Mouse (Mus musculus) heart, embryonic 11.5 days (tissue): ENCODE results near the gene Adamts18. TPM values are rescaled to one million over a fixed set of nuclear protein-coding genes. Genes with fewer than 3 reads are reported as not detected.

ENCODE experiments used
- ATAC-seq: fragments of 200-750 bp; cut with Nextera tagmentation; replicated peaks from 2 replicates; pipeline ENCODE4 v1.8.0; 2017; ENCODE audit warnings: moderate library complexity; ENCODE audit not compliant: insufficient number of reproducible peaks, low FRiP score, low TSS enrichment
- H3K27ac ChIP-seq: fragments of 300-500 bp; sonication (generic); 2 replicates; pipeline ENCODE4 v1.5.1; 2014; ENCODE audit warnings: mild to moderate bottlenecking, low read depth, low read length
- H3K27me3 ChIP-seq: fragments of 300-500 bp; sonication (generic); 2 replicates; pipeline ENCODE4 v1.6.1; 2014; ENCODE audit warnings: mild to moderate bottlenecking, low read length, mixed read lengths; ENCODE audit not compliant: control insufficient read depth, insufficient read depth
- H3K36me3 ChIP-seq: fragments of 300-500 bp; sonication (generic); 2 replicates; pipeline ENCODE4 v1.6.1; 2014; ENCODE audit warnings: mild to moderate bottlenecking, low read length, moderate library complexity, mixed read lengths; ENCODE audit not compliant: control insufficient read depth, insufficient read depth
- H3K4me1 ChIP-seq: fragments of 300-500 bp; sonication (generic); 2 replicates; pipeline ENCODE4 v1.6.1; 2014; ENCODE audit warnings: low read length; ENCODE audit not compliant: control insufficient read depth, insufficient read depth
- H3K4me2 ChIP-seq: fragments of 300-500 bp; sonication (generic); 2 replicates; pipeline ENCODE4 v1.6.1; 2014; ENCODE audit warnings: mild to moderate bottlenecking, moderate library complexity
- H3K4me3 ChIP-seq: fragments of 300-500 bp; sonication (generic); 2 replicates; pipeline ENCODE4 v1.5.1; 2014; ENCODE audit warnings: low read depth, low read length
- H3K9ac ChIP-seq: fragments of 300-500 bp; sonication (generic); 2 replicates; pipeline ENCODE4 v1.6.1; 2014; ENCODE audit warnings: mild to moderate bottlenecking, low read depth, low read length, moderate library complexity
- H3K9me3 ChIP-seq: fragments of 300-500 bp; sonication (generic); replicated peaks from 2 replicates; pipeline ENCODE4 v1.6.1; 2016; ENCODE audit warnings: low read length; ENCODE audit not compliant: control insufficient read depth
- WGBS: fragments of 180-500 bp; shearing (Covaris S2); extraction: QIAGEN DNeasy Blood & Tissue Kit; methylation state at CpG from one replicate; pipeline ENCODE4 v1.1.7; 2014; ENCODE audit not compliant: insufficient replicate concordance; 5-methylcytosine and 5-hydroxymethylcytosine counted together
- polyA plus RNA-seq: library from polyadenylated mRNA; unstranded; fragments of >200 nt; fragmentation: Nextera tagmentation; extraction: Ambion mirVana; gene quantifications from 2 replicates; pipeline ENCODE4 v1.2.1, GENCODE M21; 2014

Gene Adamts18
- polyA plus RNA-seq, 1 experiment from 2014 or later = 4.6 TPM

DNA sequence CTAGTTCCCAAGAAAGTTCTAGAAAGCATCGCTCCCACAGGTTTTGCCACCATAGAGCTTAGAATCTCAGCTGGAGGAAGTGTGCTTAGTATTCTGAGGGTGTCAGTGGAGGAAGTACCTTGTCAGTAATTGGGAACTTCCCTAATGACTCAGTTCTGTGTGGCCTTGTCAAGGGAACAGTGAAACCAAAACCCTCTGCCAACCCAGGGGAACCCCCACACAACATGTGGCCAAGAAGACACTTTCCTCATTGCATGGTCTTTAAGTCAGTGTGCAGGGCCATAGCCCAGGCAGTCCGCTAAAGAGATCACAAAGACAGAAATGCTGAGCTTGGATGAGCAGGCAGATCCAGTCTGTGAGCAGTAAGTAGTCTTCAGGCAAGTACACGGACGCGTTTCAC is 192.4 kb downstream of the Adamts18 start:
- H3K9me3 ChIP-seq = no peaks in the 10 kb centered on the region
- ATAC-seq = no peak
- WGBS = 88% methylated on average over 5 of the region's 5 CpGs
- no peak overlapping the region for H3K4me3 ChIP-seq
- no peaks in the 10 kb centered on the region for H3K4me1 ChIP-seq
- H3K27me3 ChIP-seq = no peaks in the 10 kb centered on the region
- no peaks in the 10 kb centered on the region for H3K36me3 ChIP-seq
- no peak overlapping the region for H3K4me2 ChIP-seq
- H3K9ac ChIP-seq = no peak overlapping the region
- no peak overlapping the region for H3K27ac ChIP-seq

GRCm38 (mm10) chr8:113653151-113653550 is 195.4 kb downstream of the Adamts18 start:
- no peak overlapping the region for H3K4me2 ChIP-seq
- H3K27me3 ChIP-seq = no peaks in the 10 kb centered on the region
- no peak overlapping the region for H3K27ac ChIP-seq
- no peak overlapping the region for H3K4me3 ChIP-seq
- no peak for ATAC-seq
- H3K36me3 ChIP-seq = no peaks in the 10 kb centered on the region
- no peak overlapping the region for H3K9ac ChIP-seq
- no peaks in the 10 kb centered on the region for H3K4me1 ChIP-seq
- no peaks in the 10 kb centered on the region for H3K9me3 ChIP-seq
- WGBS = 52% methylated on average over 4 of the region's 4 CpGs

- no peak overlapping the region for H3K4me2 ChIP-seq
- H3K9me3 ChIP-seq = no peaks in the 10 kb centered on the region
- no peaks in the 10 kb centered on the region for H3K4me1 ChIP-seq
- no peak overlapping the region for H3K4me3 ChIP-seq
- ATAC-seq = no peak
- WGBS = 73% methylated on average over 12 of the region's 12 CpGs
- H3K9ac ChIP-seq = no peak overlapping the region
- no peak overlapping the region for H3K27ac ChIP-seq
- no peaks in the 10 kb centered on the region for H3K36me3 ChIP-seq
- no peaks in the 10 kb centered on the region for H3K27me3 ChIP-seq
Measured at GRCm38 (mm10) chr8:113652450-113652849, 196.1 kb downstream of the Adamts18 start.

Other genes with a start within 250 kb of the Adamts18 start
- 4.4 and 5.9 TPM in 2 replicates for gene Mon1b, start 213.2 kb downstream of the Adamts18 start, polyA plus RNA-seq
- not detected in 2 replicates for gene Syce1l, start 205.5 kb downstream of the Adamts18 start, polyA plus RNA-seq